Mouse (Mus musculus) heart, adult 2 months (tissue): ENCODE measurements around the gene Atp13a1. TPM values are rescaled to one million over a fixed set of nuclear protein-coding genes. Genes with fewer than 3 reads are reported as not detected.

Experiments used
- DNase-seq, 2 experiments: peaks; one replicate each; pipeline ENCODE4 v3.0.0; 2021
- H3K27ac ChIP-seq: fragments of 200-600 bp; 2 replicates; pipeline ENCODE4 v1.8.1; 2022
- H3K27me3 ChIP-seq: fragments of 200-500 bp; 2 replicates; pipeline ENCODE4 v1.6.1; 2012; ENCODE audit warnings: mild to moderate bottlenecking, low read length, inconsistent platforms, mixed read lengths; ENCODE audit not compliant: control insufficient read depth, insufficient read depth
- H3K36me3 ChIP-seq: fragments of 200-500 bp; 2 replicates; pipeline ENCODE4 v1.6.1; 2012; ENCODE audit warnings: low read length, inconsistent platforms; ENCODE audit not compliant: control insufficient read depth, insufficient read depth
- H3K4me1 ChIP-seq: fragments of 200-500 bp; 2 replicates; pipeline ENCODE4 v1.6.1; 2011; ENCODE audit warnings: low read length; ENCODE audit not compliant: control insufficient read depth, insufficient read depth
- H3K4me3 ChIP-seq: fragments of 200-600 bp; 2 replicates; pipeline ENCODE4 v1.8.1; 2022
- H3K79me2 ChIP-seq: fragments of 200-500 bp; replicated peaks from 2 replicates; pipeline ENCODE4 v1.6.1; 2012; ENCODE audit warnings: mild to moderate bottlenecking, inconsistent platforms, low read length, moderate library complexity, mixed read lengths; ENCODE audit not compliant: control insufficient read depth, insufficient read depth
- H3K9ac ChIP-seq: fragments of 200-500 bp; 2 replicates; pipeline ENCODE4 v1.6.1; 2012; ENCODE audit warnings: low read depth, mild to moderate bottlenecking, control low read depth, inconsistent platforms, low read length, mixed read lengths
- CTCF ChIP-seq: fragments of 200-600 bp; IDR thresholded peaks from 2 replicates; pipeline ENCODE4 v1.8.1; 2022; ENCODE audit warnings: antibody characterized with exemption, mild to moderate bottlenecking, moderate library complexity
- EP300 ChIP-seq: fragments of 200-500 bp; IDR thresholded peaks from 2 replicates; pipeline ENCODE4 v1.6.1; 2011; ENCODE audit warnings: low read depth, low read length, control low read depth; ENCODE audit not compliant: insufficient read depth
- POLR2A ChIP-seq: fragments of 200-500 bp; IDR thresholded peaks from 2 replicates; pipeline ENCODE4 v1.6.1; 2011; ENCODE audit warnings: mild to moderate bottlenecking, low read depth, low read length, control low read depth; ENCODE audit not compliant: insufficient read depth
- WGBS: fragments of 180-500 bp; shearing (Covaris S2); methylation state at CpG from one replicate; pipeline ENCODE4 v1.1.7; 2018; 5-methylcytosine and 5-hydroxymethylcytosine counted together
- intact Hi-C: fragments of 180-260 bp; cut with DNase I; formaldehyde crosslinking; loops from one replicate; pipeline ENCODE4 v1.15.1; 2025
- polyA plus RNA-seq: library from polyadenylated mRNA; depleted of rRNA; stranded (reverse); fragments of >200 nt; gene quantifications from 2 replicates; pipeline ENCODE4 v1.2.3, GENCODE M21; 2012; rRNA removed
- total RNA-seq, 2 experiments: library from RNA; stranded (reverse); gene quantifications; 2 replicates each; pipeline ENCODE4 v1.2.3; 2021

Atp13a1 gene
- total and polyA plus RNA-seq, 3 experiments, result 12.9 to 26.5 (median 14.7) TPM

GRCm38 (mm10) chr8:69847167-69848065, 56.5 kb downstream of the Atp13a1 start:
- no peak overlapping the region for H3K9ac ChIP-seq
- no peaks in the 10 kb centered on the region for H3K36me3 ChIP-seq
- intact Hi-C loops, result no loop called here
- no peaks in the 10 kb centered on the region for H3K27me3 ChIP-seq
- peaks cover 3% of the 10 kb centered on the region for H3K4me1 ChIP-seq
- no peak overlapping the region for H3K4me3 ChIP-seq
- TF ChIP-seq POLR2A (no peak), EP300 (no peak), CTCF (no peak)
- no peak for DNase-seq
- 67% methylated on average over 3 of the region's 3 CpGs for WGBS
- no peak overlapping the region for H3K27ac ChIP-seq
- H3K79me2 ChIP-seq, result no peaks in the 10 kb centered on the region

GRCm38 (mm10) chr8:69848951-69849350, 58.0 kb downstream of the Atp13a1 start:
- Histone ChIP-seq H3K27ac (no peak overlapping the region), H3K27me3 (no peaks in the 10 kb centered on the region), H3K4me1 (peaks cover 3% of the 10 kb centered on the region), H3K4me3 (no peak overlapping the region), H3K9ac (no peak overlapping the region), H3K36me3 (no peaks in the 10 kb centered on the region), H3K79me2 (no peaks in the 10 kb centered on the region)
- intact Hi-C loops, result no loop called here
- peak in 1 of 2 experiments; percentile 66 for DNase-seq
- TF ChIP-seq CTCF (no peak), EP300 (no peak), POLR2A (no peak)
- 34% methylated on average over 8 of the region's 8 CpGs for WGBS

GRCm38 (mm10) chr8:69849899-69850298, 58.9 kb downstream of the Atp13a1 start:
- intact Hi-C loops, result no loop called here
- TF ChIP-seq CTCF (peak; percentile 24; the same call in 1 of the 2 replicates), POLR2A (no peak)
- no peak overlapping the region for H3K27ac ChIP-seq

DNA sequence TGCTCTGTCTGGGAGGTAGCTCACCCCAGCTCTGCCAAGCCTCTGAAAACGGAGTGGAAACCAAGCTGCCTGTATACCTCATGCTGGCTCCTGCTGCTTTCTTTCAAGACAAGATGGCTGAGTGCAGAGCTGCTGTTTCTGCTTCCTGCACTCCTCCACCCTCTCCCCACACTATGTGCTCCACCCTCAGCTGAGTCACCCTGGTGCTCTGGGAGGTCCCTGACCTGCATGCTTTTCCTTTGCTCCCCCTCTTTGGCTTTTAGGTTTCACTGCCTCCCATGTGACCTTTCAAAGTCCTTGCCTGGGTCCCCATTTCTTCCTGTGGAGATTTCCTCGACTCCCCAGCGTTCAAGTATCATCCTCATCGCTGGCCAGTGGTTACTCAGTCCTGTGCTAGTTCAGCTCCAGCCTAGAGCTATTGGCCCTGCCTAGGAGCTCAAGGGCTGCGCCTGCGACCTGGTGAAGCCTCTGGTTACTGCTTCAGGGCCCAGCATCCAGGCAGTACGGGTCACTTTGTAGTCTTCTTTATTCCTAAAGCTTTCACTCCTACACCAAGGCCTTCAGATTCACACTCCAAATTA, 60.1 kb downstream of the Atp13a1 start:
- WGBS, result 75% methylated on average over 7 of the region's 7 CpGs
- H3K79me2 ChIP-seq, result no peaks in the 10 kb centered on the region
- H3K27me3 ChIP-seq, result no peaks in the 10 kb centered on the region
- no peak overlapping the region for H3K4me3 ChIP-seq
- no peak overlapping the region for H3K27ac ChIP-seq
- no peak for TF ChIP-seq CTCF
- no peak for TF ChIP-seq EP300
- TF ChIP-seq POLR2A, result no peak
- H3K4me1 ChIP-seq, result peaks cover 3% of the 10 kb centered on the region
- no peak for DNase-seq
- no peak overlapping the region for H3K9ac ChIP-seq
- H3K36me3 ChIP-seq, result no peaks in the 10 kb centered on the region
- intact Hi-C loops, result no loop called here

More at GRCm38 (mm10) chr8:69849899-69850298, 58.9 kb downstream of the Atp13a1 start:
- H3K27me3 ChIP-seq, result no peaks in the 10 kb centered on the region
- H3K4me3 ChIP-seq, result no peak overlapping the region
- H3K9ac ChIP-seq, result no peak overlapping the region
- no peaks in the 10 kb centered on the region for H3K36me3 ChIP-seq
- H3K4me1 ChIP-seq, result peaks cover 3% of the 10 kb centered on the region
- no peak for DNase-seq
- H3K79me2 ChIP-seq, result no peaks in the 10 kb centered on the region
- WGBS, result 55% methylated on average over 3 of the region's 3 CpGs

GRCm38 (mm10) chr8:69853869-69854268, 62.9 kb downstream of the Atp13a1 start:
- 92% methylated on average over 10 of the region's 10 CpGs for WGBS
- intact Hi-C loops, result no loop called here
- no peak for TF ChIP-seq CTCF
- TF ChIP-seq EP300, result no peak
- no peak for TF ChIP-seq POLR2A

More at GRCm38 (mm10) chr8:69853869-69854268, 62.9 kb downstream of the Atp13a1 start:
- Histone ChIP-seq H3K27me3 (no peaks in the 10 kb centered on the region), H3K4me3 (no peak overlapping the region), H3K4me1 (peaks cover 1% of the 10 kb centered on the region; the same call in 1 of the 2 replicates), H3K79me2 (no peaks in the 10 kb centered on the region), H3K27ac (no peak overlapping the region), H3K9ac (no peak overlapping the region), H3K36me3 (no peaks in the 10 kb centered on the region)
- no peak for DNase-seq

Other genes with a start within 250 kb of the Atp13a1 start
- gene Zfp868, start 165.6 kb upstream of the Atp13a1 start, total RNA-seq, result 1 to 10 TPM; 5.5 to 7.3 TPM
- 2.2 and 7.5 TPM in 2 replicates for gene Zfp868, start 165.6 kb upstream of the Atp13a1 start, polyA plus RNA-seq
- 1 to 10 TPM; 1.1 to 1.3 TPM for gene Zfp964, start 136.7 kb upstream of the Atp13a1 start, total RNA-seq
- 0.62 and 1.2 TPM in 2 replicates for gene Zfp964, start 136.7 kb upstream of the Atp13a1 start, polyA plus RNA-seq
- gene Zfp869, start 80.4 kb upstream of the Atp13a1 start, total RNA-seq, result 10 to 100 TPM; 14.6 to 15.7 TPM
- gene Zfp869, start 80.4 kb upstream of the Atp13a1 start, polyA plus RNA-seq, result 3.0 and 6.1 TPM in 2 replicates
- 1 to 10 TPM; 2.5 to 2.7 TPM for gene Zfp963, start 41.2 kb upstream of the Atp13a1 start, total RNA-seq
- 1.7 and 3.8 TPM in 2 replicates for gene Zfp963, start 41.2 kb upstream of the Atp13a1 start, polyA plus RNA-seq
- 1 to 10 TPM in 1 of 2 experiments, under 1 TPM in 1; 0.47 to 2.1 TPM for gene Gm20422, start 16.3 kb upstream of the Atp13a1 start, total RNA-seq
- gene Gm20422, start 16.3 kb upstream of the Atp13a1 start, polyA plus RNA-seq, result 0.64 TPM in 1 of 2 replicates, not detected in the other
- gene Zfp866, start within 50 bp of the Atp13a1 start, total RNA-seq, result 10 to 100 TPM; 15.6 to 16.1 TPM
- gene Zfp866, start within 50 bp of the Atp13a1 start, polyA plus RNA-seq, result 8.5 and 16.0 TPM in 2 replicates
- gene Gmip, start 17.5 kb downstream of the Atp13a1 start, total RNA-seq, result 1 to 10 TPM; 4.6 to 4.8 TPM
- gene Gmip, start 17.5 kb downstream of the Atp13a1 start, polyA plus RNA-seq, result 6.6 and 10.9 TPM in 2 replicates
- gene Lpar2, start 31.3 kb downstream of the Atp13a1 start, total RNA-seq, result under 1 TPM; 0.18 to 0.25 TPM
- 0.32 and 0.53 TPM in 2 replicates for gene Lpar2, start 31.3 kb downstream of the Atp13a1 start, polyA plus RNA-seq
- gene Pbx4, start 41.3 kb downstream of the Atp13a1 start, total RNA-seq, result under 1 TPM; 0.23 to 0.37 TPM
- 0.61 and 0.68 TPM in 2 replicates for gene Pbx4, start 41.3 kb downstream of the Atp13a1 start, polyA plus RNA-seq
- gene Cilp2, start 96.5 kb downstream of the Atp13a1 start, total RNA-seq, result 1 to 10 TPM; 1.5 to 1.9 TPM
- 11.2 and 16.8 TPM in 2 replicates for gene Cilp2, start 96.5 kb downstream of the Atp13a1 start, polyA plus RNA-seq
- under 1 TPM; 0.16 to 0.23 TPM for gene Tssk6, start 111.0 kb downstream of the Atp13a1 start, total RNA-seq
- 0.23 and 0.49 TPM in 2 replicates for gene Tssk6, start 111.0 kb downstream of the Atp13a1 start, polyA plus RNA-seq
- gene Ndufa13, start 111.4 kb downstream of the Atp13a1 start, total RNA-seq, result 100 to 1,000 TPM; 417 to 492 TPM
- gene Ndufa13, start 111.4 kb downstream of the Atp13a1 start, polyA plus RNA-seq, result 443 and 488 TPM in 2 replicates
- 10 to 100 TPM; 13.3 to 16.8 TPM for gene Yjefn3, start 111.5 kb downstream of the Atp13a1 start, total RNA-seq
- gene Yjefn3, start 111.5 kb downstream of the Atp13a1 start, polyA plus RNA-seq, result 11.5 and 14.2 TPM in 2 replicates
- gene Gatad2a, start 205.2 kb downstream of the Atp13a1 start, total RNA-seq, result 10 to 100 TPM; 36.4 TPM
- gene Gatad2a, start 205.2 kb downstream of the Atp13a1 start, polyA plus RNA-seq, result 23.7 and 24.7 TPM in 2 replicates